Mouse (Mus musculus) midbrain, embryonic 15.5 days (tissue): Measurements from ENCODE around the gene Lsm7. TPM values are rescaled to one million over a fixed set of nuclear protein-coding genes. Genes with fewer than 3 reads are reported as not detected.

Experiments
- ATAC-seq: fragments of 200-750 bp; cut with Nextera tagmentation; replicated peaks from 2 replicates; pipeline ENCODE4 v1.8.0; 2017; ENCODE audit warnings: moderate TSS enrichment
- H3K27ac ChIP-seq: fragments of 300-500 bp; sonication (generic); 2 replicates; pipeline ENCODE4 v1.5.1; 2015; ENCODE audit warnings: mild to moderate bottlenecking, inconsistent platforms
- H3K27me3 ChIP-seq: fragments of 300-500 bp; sonication (generic); replicated peaks from 2 replicates; pipeline ENCODE4 v1.6.1; 2015; ENCODE audit warnings: inconsistent platforms
- H3K36me3 ChIP-seq: fragments of 300-500 bp; sonication (generic); replicated peaks from 2 replicates; pipeline ENCODE4 v1.6.1; 2015; ENCODE audit warnings: inconsistent platforms
- H3K4me1 ChIP-seq: fragments of 300-500 bp; sonication (generic); 2 replicates; pipeline ENCODE4 v1.6.1; 2015; ENCODE audit warnings: inconsistent platforms
- H3K4me2 ChIP-seq: fragments of 300-500 bp; sonication (generic); 2 replicates; pipeline ENCODE4 v1.6.1; 2015; ENCODE audit warnings: inconsistent platforms, mild to moderate bottlenecking, moderate library complexity
- H3K4me3 ChIP-seq: fragments of 300-500 bp; sonication (generic); 2 replicates; pipeline ENCODE4 v1.5.1; 2015; ENCODE audit warnings: mild to moderate bottlenecking, inconsistent platforms
- H3K9ac ChIP-seq: fragments of 300-500 bp; sonication (generic); 2 replicates; pipeline ENCODE4 v1.6.1; 2015; ENCODE audit warnings: mild to moderate bottlenecking, inconsistent platforms
- H3K9me3 ChIP-seq: fragments of 300-500 bp; sonication (generic); 2 replicates; pipeline ENCODE4 v1.6.1; 2016; ENCODE audit warnings: inconsistent platforms
- WGBS: fragments of 180-500 bp; shearing (Covaris S2); methylation state at CpG from one replicate; pipeline ENCODE4 v1.1.7; 2015; ENCODE audit warnings: mixed read lengths; 5-methylcytosine and 5-hydroxymethylcytosine counted together
- microRNA counts: library from miRNA; unstranded; fragments of <30 nt; microRNA quantifications from one replicate; lab custom pipeline; 2016
- microRNA-seq: library from miRNA; unstranded; fragments of <30 nt; microRNA quantifications from one replicate; pipeline ENCODE4, GENCODE M21; 2016
- polyA plus RNA-seq: library from polyadenylated mRNA; unstranded; fragments of >200 nt; fragmentation: Nextera tagmentation; extraction: Ambion mirVana; gene quantifications from 2 replicates; pipeline ENCODE4 v1.2.1, GENCODE M21; 2015

Lsm7 gene
- polyA plus RNA-seq, 1 experiment from 2014 or later: 214 TPM

- Histone ChIP-seq H3K27ac (no peak overlapping the region), H3K9ac (no peak overlapping the region), H3K36me3 (peaks cover 34% of the 10 kb centered on the region), H3K4me1 (peaks cover 37% of the 10 kb centered on the region), H3K27me3 (peaks cover 26% of the 10 kb centered on the region), H3K9me3 (no peaks in the 10 kb centered on the region), H3K4me2 (no peak overlapping the region), H3K4me3 (no peak overlapping the region)
- ATAC-seq: no peak
- WGBS: 85% methylated on average over 4 of the region's 5 CpGs
Observed at GRCm38 (mm10) chr10:80805322-80805721, 49.7 kb downstream of the Lsm7 start.

- ATAC-seq: no peak
- 74% methylated on average over 6 of the region's 6 CpGs for WGBS
- Histone ChIP-seq H3K4me1 (peaks cover 39% of the 10 kb centered on the region), H3K27me3 (peaks cover 22% of the 10 kb centered on the region), H3K4me2 (no peak within 1 kb of the TSS), H3K36me3 (peaks cover 34% of the 10 kb centered on the region), H3K27ac (no peak within 1 kb of the TSS), H3K9me3 (no peaks in the 10 kb centered on the region), H3K4me3 (no peak within 1 kb of the TSS), H3K9ac (no peak within 1 kb of the TSS)
Observed at GRCm38 (mm10) chr10:80804916-80805315, 50.1 kb downstream of the Lsm7 start, which contains the start of gene Amh. Gene Amh (plus strand): TSS chr10:80805243.

GRCm38 (mm10) chr10:80804340-80804739 is 50.7 kb downstream of the Lsm7 start:
- Histone ChIP-seq H3K9me3 (no peaks in the 10 kb centered on the region), H3K27me3 (peaks cover 19% of the 10 kb centered on the region; the same call in 1 of the 2 replicates), H3K9ac (no peak overlapping the region), H3K27ac (no peak overlapping the region), H3K4me1 (peaks cover 45% of the 10 kb centered on the region), H3K4me2 (no peak overlapping the region), H3K4me3 (no peak overlapping the region), H3K36me3 (peaks cover 34% of the 10 kb centered on the region)
- ATAC-seq: no peak
- WGBS: 96% methylated on average over 2 of the region's 2 CpGs

GRCm38 (mm10) chr10:80802996-80803395 is 52.0 kb downstream of the Lsm7 start:
- peaks cover 35% of the 10 kb centered on the region for H3K4me1 ChIP-seq
- no peak overlapping the region for H3K4me3 ChIP-seq
- H3K9me3 ChIP-seq: no peaks in the 10 kb centered on the region
- H3K27me3 ChIP-seq: peaks cover 6% of the 10 kb centered on the region; the same call in 1 of the 2 replicates
- H3K9ac ChIP-seq: no peak overlapping the region
- peaks cover 34% of the 10 kb centered on the region for H3K36me3 ChIP-seq
- H3K27ac ChIP-seq: no peak overlapping the region
- no peak for ATAC-seq
- no peak overlapping the region for H3K4me2 ChIP-seq
- 80% methylated on average over 3 of the region's 3 CpGs for WGBS

MicroRNAs encoded within 50 kb of the gene (microRNA counts, 519-probe panel; counts per million panel counts)
- microRNA mmu-miR-1982 (lab: Ali Mortazavi, UCI): not detected

Small RNA genes within 50 kb of the gene (microRNA-seq; reads per million reads assigned to microRNA genes)
- 2.8 reads per million, percentile 11 among the genes with 10 or more reads in this experiment for gene Mir1982

Other genes with a start within 250 kb of the Lsm7 start
- gene Gm49322, start 249.2 kb downstream of the Lsm7 start, polyA plus RNA-seq: 4.6 and 5.0 TPM in 2 replicates
- 107 and 123 TPM in 2 replicates for gene Csnk1g2, start 232.4 kb downstream of the Lsm7 start, polyA plus RNA-seq
- 85.9 and 90.4 TPM in 2 replicates for gene Btbd2, start 198.1 kb downstream of the Lsm7 start, polyA plus RNA-seq
- 61.5 and 66.6 TPM in 2 replicates for gene Mknk2, start 177.1 kb downstream of the Lsm7 start, polyA plus RNA-seq
- gene Mob3a, start 153.2 kb downstream of the Lsm7 start, polyA plus RNA-seq: 63.4 and 64.3 TPM in 2 replicates
- gene Izumo4, start 153.0 kb downstream of the Lsm7 start, polyA plus RNA-seq: 42.9 and 50.9 TPM in 2 replicates
- 117 and 122 TPM in 2 replicates for gene Ap3d1, start 112.9 kb downstream of the Lsm7 start, polyA plus RNA-seq
- gene Dot1l, start 100.0 kb downstream of the Lsm7 start, polyA plus RNA-seq: 21.0 and 25.9 TPM in 2 replicates
- gene Sf3a2, start 57.0 kb downstream of the Lsm7 start, polyA plus RNA-seq: 60.3 and 62.6 TPM in 2 replicates
- 130 and 147 TPM in 2 replicates for gene Plekhj1, start 56.6 kb downstream of the Lsm7 start, polyA plus RNA-seq
- 0.10 TPM in 2 replicates for gene Amh, start 50.0 kb downstream of the Lsm7 start, polyA plus RNA-seq
- gene Jsrp1, start 41.7 kb downstream of the Lsm7 start, polyA plus RNA-seq: 0.59 and 1.0 TPM in 2 replicates
- 1,243 and 1,388 TPM in 2 replicates for gene Oaz1, start 28.6 kb downstream of the Lsm7 start, polyA plus RNA-seq
- 10.4 and 11.7 TPM in 2 replicates for gene Lingo3, start 11.2 kb downstream of the Lsm7 start, polyA plus RNA-seq
- gene Sppl2b, start 66 bp upstream of the Lsm7 start, polyA plus RNA-seq: 85.5 and 89.5 TPM in 2 replicates
- 0.23 and 0.41 TPM in 2 replicates for gene Tmprss9, start 16.6 kb upstream of the Lsm7 start, polyA plus RNA-seq
- gene Timm13, start 45.8 kb upstream of the Lsm7 start, polyA plus RNA-seq: 318 and 330 TPM in 2 replicates
- gene Lmnb2, start 63.0 kb upstream of the Lsm7 start, polyA plus RNA-seq: 46.9 and 48.9 TPM in 2 replicates
- gene Gadd45b, start 74.9 kb upstream of the Lsm7 start, polyA plus RNA-seq: 5.5 and 8.2 TPM in 2 replicates
- 19.0 and 21.2 TPM in 2 replicates for gene Gng7, start 159.7 kb upstream of the Lsm7 start, polyA plus RNA-seq
- gene Diras1, start 170.5 kb upstream of the Lsm7 start, polyA plus RNA-seq: 77.5 and 79.2 TPM in 2 replicates
- 57.2 and 58.0 TPM in 2 replicates for gene Slc39a3, start 182.2 kb upstream of the Lsm7 start, polyA plus RNA-seq
- 353 and 376 TPM in 2 replicates for gene Sgta, start 205.0 kb upstream of the Lsm7 start, polyA plus RNA-seq
- gene Thop1, start 214.8 kb upstream of the Lsm7 start, polyA plus RNA-seq: 48.8 and 52.2 TPM in 2 replicates
- 0.36 and 0.48 TPM in 2 replicates for gene Creb3l3, start 243.7 kb upstream of the Lsm7 start, polyA plus RNA-seq